Mouse (Mus musculus): ENCODE data around the gene Lmx1a. TPM values are rescaled to one million over a fixed set of nuclear protein-coding genes. Genes with fewer than 3 reads are reported as not detected.

Lmx1a gene
- polyA plus RNA-seq (2016; fragmentation: Nextera tagmentation; extraction: Ambion mirVana): 3.5 TPM in 2 replicates

DNA sequence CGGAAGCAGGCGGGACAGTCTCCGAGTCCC, at the start of gene Lmx1a:
Gene Lmx1a, plus strand, starts transcription at position 6 of the 30 bp plus-strand sequence.
- H3K36me3 ChIP-seq: no peaks in the 10 kb centered on the region
- ATAC-seq (ENCODE audit: insufficient number of reproducible peaks, low FRiP score): no peak

DNA sequence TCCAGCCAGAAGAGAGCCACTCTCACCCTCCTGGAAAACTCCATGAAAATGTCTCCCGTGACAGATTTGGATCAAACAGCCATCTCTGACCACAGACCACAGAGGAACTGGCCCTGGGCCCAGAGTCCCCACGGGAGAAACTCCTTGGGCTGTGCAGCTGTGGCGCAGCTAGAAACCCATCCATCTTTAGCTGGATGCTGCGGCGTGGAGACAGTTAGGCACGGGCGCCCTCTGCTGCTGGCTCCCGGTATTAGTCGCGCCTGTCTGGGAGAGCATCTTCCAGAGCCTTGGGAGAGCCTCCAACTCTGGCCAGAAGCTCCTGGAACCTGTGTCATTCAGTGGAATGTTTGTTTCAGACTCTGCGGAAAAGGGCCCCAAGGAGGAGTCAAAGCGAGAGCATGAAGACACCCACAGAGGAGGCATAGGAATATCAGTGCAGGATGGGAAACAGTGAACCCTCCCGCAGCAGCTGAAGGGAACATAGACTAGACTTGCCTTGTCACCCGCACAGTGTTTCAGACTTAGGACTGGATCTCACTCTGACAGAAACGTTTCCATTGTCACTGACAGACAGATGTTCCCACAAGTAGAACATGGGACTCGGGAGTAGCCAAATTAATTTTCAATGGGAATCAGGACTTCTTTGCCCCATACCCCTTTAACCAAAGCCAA, 44.0 kb upstream of the Lmx1a start:
- no peaks in the 10 kb centered on the region for H3K4me1 ChIP-seq (replicated peaks)
- H3K27me3 ChIP-seq (replicated peaks): peaks cover 24% of the 10 kb centered on the region
- H3K9ac ChIP-seq: no peak overlapping the region
- no peak overlapping the region for H3K4me3 ChIP-seq
- ATAC-seq (ENCODE audit: insufficient number of reproducible peaks, low FRiP score): peak; percentile 55; the same call in 1 of the 2 replicates
- H3K9me3 ChIP-seq (replicated peaks): no peaks in the 10 kb centered on the region
- H3K4me2 ChIP-seq: no peak overlapping the region
- no peaks in the 10 kb centered on the region for H3K36me3 ChIP-seq
- no peak overlapping the region for H3K27ac ChIP-seq (ENCODE audit: poor library complexity, severe bottlenecking)
- WGBS: 15% methylated on average over 16 of the region's 16 CpGs

More for the DNA sequence above, at the start of gene Lmx1a:
- Histone ChIP-seq H3K9ac (peak within 1 kb of the TSS; percentile 53), H3K9me3 (replicated peaks) (no peaks in the 10 kb centered on the region), H3K4me2 (peak within 1 kb of the TSS; percentile 90), H3K4me1 (replicated peaks) (peaks cover 26% of the 10 kb centered on the region), H3K4me3 (peak within 1 kb of the TSS; percentile 52), H3K27ac (ENCODE audit: poor library complexity, severe bottlenecking) (no peak within 1 kb of the TSS), H3K27me3 (replicated peaks) (peaks cover 79% of the 10 kb centered on the region)
- WGBS: 0% methylated on average over 3 of the region's 3 CpGs

DNA sequence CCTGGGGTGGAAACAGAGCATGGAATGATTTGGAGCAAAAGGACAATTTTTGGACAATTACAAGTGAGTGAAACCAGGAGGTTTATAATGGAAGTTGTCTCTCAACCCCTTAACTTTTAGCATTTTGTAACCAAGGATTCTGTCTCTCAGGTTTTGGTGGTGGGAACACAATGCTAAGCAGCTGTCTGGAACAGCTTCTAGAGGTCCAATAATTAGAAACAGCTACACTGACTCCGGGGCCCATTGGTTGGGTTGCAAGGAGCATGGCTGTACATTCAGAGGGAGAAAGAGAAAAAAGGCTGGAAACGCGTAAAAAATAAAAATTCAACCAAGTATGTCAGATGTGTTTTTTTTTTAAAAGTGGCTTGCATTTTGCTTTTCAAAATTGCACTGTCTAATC, 40.4 kb upstream of the Lmx1a start:
- H3K9me3 ChIP-seq (replicated peaks): no peaks in the 10 kb centered on the region
- no peaks in the 10 kb centered on the region for H3K36me3 ChIP-seq
- no peak overlapping the region for H3K4me3 ChIP-seq
- H3K9ac ChIP-seq: no peak overlapping the region
- 79% methylated on average over 3 of the region's 3 CpGs for WGBS
- H3K27me3 ChIP-seq (replicated peaks): peaks cover 16% of the 10 kb centered on the region
- ATAC-seq (ENCODE audit: insufficient number of reproducible peaks, low FRiP score): no peak
- no peak overlapping the region for H3K27ac ChIP-seq (ENCODE audit: poor library complexity, severe bottlenecking)
- H3K4me2 ChIP-seq: no peak overlapping the region
- no peaks in the 10 kb centered on the region for H3K4me1 ChIP-seq (replicated peaks)

DNA sequence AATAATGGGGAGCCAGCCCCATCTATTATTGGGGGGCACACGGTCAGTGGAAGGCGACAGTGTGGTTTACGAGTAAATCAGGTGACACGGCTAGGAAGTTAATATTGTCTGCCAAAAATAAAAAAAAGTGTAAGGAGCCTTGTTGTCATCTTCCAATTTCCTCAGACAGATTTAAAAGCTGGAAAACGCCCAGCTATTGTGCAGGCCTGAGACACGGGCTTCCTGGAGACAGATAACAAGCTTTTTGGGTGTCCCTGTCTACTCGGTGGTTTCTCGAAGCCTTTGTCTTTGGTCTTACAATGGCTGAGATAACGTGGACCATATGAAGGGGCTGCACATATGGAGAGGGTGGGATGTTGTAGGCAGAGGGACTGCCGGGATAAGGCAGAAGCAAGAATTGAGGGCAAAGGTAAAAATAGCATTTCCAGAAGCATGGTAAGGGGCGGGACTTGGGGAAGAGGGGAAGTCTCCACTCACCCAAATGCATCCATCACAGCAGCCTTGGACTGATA, 39.9 kb upstream of the Lmx1a start:
- no peaks in the 10 kb centered on the region for H3K4me1 ChIP-seq (replicated peaks)
- H3K27me3 ChIP-seq (replicated peaks): peaks cover 11% of the 10 kb centered on the region
- ATAC-seq (ENCODE audit: insufficient number of reproducible peaks, low FRiP score): no peak; the same call in 1 of the 2 replicates
- H3K4me2 ChIP-seq: no peak overlapping the region
- no peaks in the 10 kb centered on the region for H3K9me3 ChIP-seq (replicated peaks)
- no peak overlapping the region for H3K9ac ChIP-seq
- H3K4me3 ChIP-seq: no peak overlapping the region
- H3K27ac ChIP-seq (ENCODE audit: poor library complexity, severe bottlenecking): no peak overlapping the region
- 59% methylated on average over 11 of the region's 11 CpGs for WGBS
- H3K36me3 ChIP-seq: no peaks in the 10 kb centered on the region

DNA sequence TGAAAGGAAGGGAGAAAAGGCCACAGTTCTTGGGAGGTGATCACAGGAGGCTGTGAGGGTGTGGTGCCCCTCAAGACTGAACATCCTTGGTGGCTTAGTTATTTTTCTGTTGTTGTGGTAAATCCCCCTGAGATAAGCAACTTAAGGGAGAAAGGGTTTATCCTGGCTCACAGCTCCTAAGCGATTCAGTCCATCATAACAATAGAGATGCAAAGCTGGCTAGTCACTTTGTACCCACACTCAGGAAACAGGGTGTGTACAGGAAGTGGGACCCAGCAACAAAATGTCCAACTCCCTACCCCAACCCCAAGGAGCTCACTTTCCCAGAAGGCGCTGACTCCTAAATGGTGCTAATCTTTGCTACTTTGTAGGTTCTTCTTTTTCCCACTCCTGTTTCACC, 36.7 kb upstream of the Lmx1a start:
- H3K27ac ChIP-seq (ENCODE audit: poor library complexity, severe bottlenecking): no peak overlapping the region
- H3K9ac ChIP-seq: no peak overlapping the region
- WGBS: 60% methylated on average over 2 of the region's 2 CpGs
- H3K4me3 ChIP-seq: no peak overlapping the region
- H3K27me3 ChIP-seq (replicated peaks): peaks cover 16% of the 10 kb centered on the region
- ATAC-seq (ENCODE audit: insufficient number of reproducible peaks, low FRiP score): no peak
- no peaks in the 10 kb centered on the region for H3K9me3 ChIP-seq (replicated peaks)
- H3K4me1 ChIP-seq (replicated peaks): no peaks in the 10 kb centered on the region
- H3K36me3 ChIP-seq: no peaks in the 10 kb centered on the region
- no peak overlapping the region for H3K4me2 ChIP-seq

DNA sequence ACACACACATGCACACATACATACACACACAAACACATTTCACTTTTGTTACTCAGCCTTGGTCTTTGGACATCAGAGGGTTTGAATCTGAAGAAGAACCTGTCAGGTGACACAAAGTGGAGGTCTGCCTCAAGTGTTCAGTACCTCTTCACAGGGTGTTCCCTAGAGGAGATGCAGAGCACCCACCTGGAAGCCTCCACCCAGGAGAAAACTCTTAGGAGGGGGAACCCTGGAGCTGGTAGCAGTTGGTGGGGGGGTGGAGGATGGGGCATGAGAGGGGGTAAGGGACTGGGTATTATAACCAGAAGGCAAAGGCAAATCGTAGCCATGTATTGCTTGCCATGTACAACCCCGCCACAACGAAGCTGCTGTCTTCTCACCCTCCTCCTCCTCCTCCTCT, 30.0 kb upstream of the Lmx1a start:
- peaks cover 10% of the 10 kb centered on the region for H3K4me1 ChIP-seq (replicated peaks)
- no peak overlapping the region for H3K4me2 ChIP-seq
- no peak overlapping the region for H3K27ac ChIP-seq (ENCODE audit: poor library complexity, severe bottlenecking)
- no peak for ATAC-seq (ENCODE audit: insufficient number of reproducible peaks, low FRiP score)
- H3K9me3 ChIP-seq (replicated peaks): no peaks in the 10 kb centered on the region
- no peak overlapping the region for H3K4me3 ChIP-seq
- peaks cover 69% of the 10 kb centered on the region for H3K27me3 ChIP-seq (replicated peaks)
- 81% methylated on average over 3 of the region's 3 CpGs for WGBS
- no peaks in the 10 kb centered on the region for H3K36me3 ChIP-seq
- H3K9ac ChIP-seq: no peak overlapping the region

DNA sequence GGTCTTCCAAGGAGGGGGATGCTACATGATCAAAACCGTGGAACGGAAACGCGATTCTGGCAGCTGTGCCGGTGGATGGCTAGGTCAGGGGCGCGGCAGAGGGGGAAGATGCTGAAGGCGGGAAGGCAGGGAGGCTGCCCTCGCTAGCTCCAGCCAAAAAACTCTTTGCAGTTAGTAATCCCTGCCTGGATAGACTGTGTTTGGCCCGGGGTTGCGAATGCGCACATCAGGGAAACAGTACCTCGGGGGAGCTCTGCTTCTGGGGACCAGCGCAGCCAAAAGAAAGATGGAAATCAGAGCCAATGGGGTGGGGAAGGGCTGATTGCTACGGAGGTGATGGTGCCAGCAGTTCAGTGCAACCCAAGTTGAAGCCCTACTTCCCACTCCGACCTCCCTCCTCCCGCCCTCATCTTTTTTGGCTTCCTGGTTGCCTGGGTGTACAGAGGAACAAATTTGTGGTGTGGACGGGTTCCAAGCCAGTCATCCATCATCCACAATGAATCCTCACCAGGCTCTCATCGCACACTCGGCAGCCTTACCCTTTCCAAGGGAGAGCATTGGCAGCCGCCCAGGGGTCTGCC, 28.4 kb upstream of the Lmx1a start:
- Histone ChIP-seq H3K4me2 (peak overlapping the region; percentile 59), H3K27ac (ENCODE audit: poor library complexity, severe bottlenecking) (no peak overlapping the region), H3K27me3 (replicated peaks) (peaks cover 73% of the 10 kb centered on the region), H3K36me3 (no peaks in the 10 kb centered on the region), H3K9me3 (replicated peaks) (no peaks in the 10 kb centered on the region), H3K4me3 (peak overlapping the region; percentile 26), H3K4me1 (replicated peaks) (peaks cover 10% of the 10 kb centered on the region), H3K9ac (no peak overlapping the region)
- WGBS: 2% methylated on average over 21 of the region's 21 CpGs
- ATAC-seq (ENCODE audit: insufficient number of reproducible peaks, low FRiP score): peak; percentile 29; the same call in 1 of the 2 replicates

DNA sequence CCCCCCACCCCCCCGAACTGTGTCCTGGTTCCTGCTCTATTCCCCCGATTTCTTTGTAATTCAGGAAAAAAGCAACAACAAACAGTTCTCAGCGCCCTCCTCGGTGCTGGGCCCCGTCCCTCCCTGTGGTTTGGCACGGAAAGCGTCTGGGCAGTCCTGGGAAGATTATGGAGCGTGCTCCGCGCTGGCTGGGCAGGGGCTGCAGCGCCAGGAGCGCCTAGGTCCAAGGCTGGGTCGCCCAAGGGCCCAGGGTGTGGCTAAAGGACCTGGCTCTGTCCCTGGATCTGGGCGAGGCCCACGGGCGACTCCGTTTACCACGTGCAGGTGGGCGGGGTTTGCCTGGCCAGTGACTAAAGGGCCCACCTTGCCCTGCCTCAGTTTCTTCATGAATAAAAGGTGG, 27.9 kb upstream of the Lmx1a start:
- Histone ChIP-seq H3K4me2 (peak overlapping the region; percentile 59), H3K27ac (ENCODE audit: poor library complexity, severe bottlenecking) (no peak overlapping the region), H3K4me1 (replicated peaks) (peaks cover 10% of the 10 kb centered on the region), H3K36me3 (no peaks in the 10 kb centered on the region), H3K4me3 (peak overlapping the region; percentile 26), H3K9ac (no peak overlapping the region), H3K9me3 (replicated peaks) (no peaks in the 10 kb centered on the region), H3K27me3 (replicated peaks) (peaks cover 68% of the 10 kb centered on the region)
- peak; percentile 57 for ATAC-seq (ENCODE audit: insufficient number of reproducible peaks, low FRiP score)
- WGBS: 3% methylated on average over 19 of the region's 19 CpGs

DNA sequence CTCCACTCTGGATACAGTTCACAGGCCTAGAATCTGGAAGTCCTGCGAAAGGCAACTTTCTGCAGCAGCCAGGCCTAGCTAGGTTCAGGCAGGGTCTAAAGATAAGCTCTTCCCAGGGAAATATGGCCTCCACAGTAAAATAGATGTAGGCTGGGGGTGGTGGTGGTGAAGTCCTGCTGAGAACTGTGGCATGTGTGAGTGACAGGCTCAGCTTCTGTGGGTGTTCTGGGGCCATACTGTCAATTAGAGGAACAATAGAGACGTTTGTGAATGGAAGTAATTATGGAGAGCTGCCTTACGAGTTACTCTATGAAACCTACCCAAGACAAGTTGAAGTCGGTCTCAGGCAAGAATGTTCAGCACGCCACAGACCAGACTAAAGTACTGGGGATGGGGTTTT, 25.9 kb upstream of the Lmx1a start:
- ATAC-seq (ENCODE audit: insufficient number of reproducible peaks, low FRiP score): no peak
- Histone ChIP-seq H3K9ac (no peak overlapping the region), H3K4me3 (no peak overlapping the region), H3K9me3 (replicated peaks) (no peaks in the 10 kb centered on the region), H3K4me1 (replicated peaks) (peaks cover 10% of the 10 kb centered on the region), H3K27ac (ENCODE audit: poor library complexity, severe bottlenecking) (no peak overlapping the region), H3K4me2 (no peak overlapping the region), H3K27me3 (replicated peaks) (peaks cover 58% of the 10 kb centered on the region), H3K36me3 (no peaks in the 10 kb centered on the region)
- WGBS: 65% methylated on average over 5 of the region's 5 CpGs

DNA sequence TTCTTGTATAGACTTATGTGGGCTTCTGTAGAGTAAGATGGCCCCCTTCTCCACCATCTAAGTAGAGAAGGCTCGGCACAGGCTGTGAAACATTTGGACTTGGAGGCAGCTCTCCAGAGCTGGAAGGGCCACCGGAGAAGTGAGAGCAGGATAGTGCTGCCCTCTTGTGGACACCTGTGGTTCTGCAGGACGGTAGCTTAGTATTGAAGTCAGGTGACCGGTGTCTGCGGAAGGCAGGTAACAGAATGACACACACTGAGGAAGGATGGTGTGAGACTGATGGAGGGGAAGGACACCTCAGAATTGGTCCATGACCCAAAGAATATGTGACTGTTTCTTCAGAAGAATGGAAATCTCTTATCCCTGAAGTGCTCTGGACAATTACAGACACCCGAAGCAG, 19.2 kb upstream of the Lmx1a start:
- H3K27ac ChIP-seq (ENCODE audit: poor library complexity, severe bottlenecking): no peak overlapping the region
- no peak for ATAC-seq (ENCODE audit: insufficient number of reproducible peaks, low FRiP score)
- no peaks in the 10 kb centered on the region; the same call in 1 of the 2 replicates for H3K9me3 ChIP-seq (replicated peaks)
- no peak overlapping the region for H3K4me3 ChIP-seq
- H3K9ac ChIP-seq: no peak overlapping the region
- no peak overlapping the region for H3K4me2 ChIP-seq
- H3K27me3 ChIP-seq (replicated peaks): peaks cover 64% of the 10 kb centered on the region
- peaks cover 12% of the 10 kb centered on the region; the same call in 1 of the 2 replicates for H3K4me1 ChIP-seq (replicated peaks)
- H3K36me3 ChIP-seq: no peaks in the 10 kb centered on the region
- 28% methylated on average over 6 of the region's 6 CpGs for WGBS

DNA sequence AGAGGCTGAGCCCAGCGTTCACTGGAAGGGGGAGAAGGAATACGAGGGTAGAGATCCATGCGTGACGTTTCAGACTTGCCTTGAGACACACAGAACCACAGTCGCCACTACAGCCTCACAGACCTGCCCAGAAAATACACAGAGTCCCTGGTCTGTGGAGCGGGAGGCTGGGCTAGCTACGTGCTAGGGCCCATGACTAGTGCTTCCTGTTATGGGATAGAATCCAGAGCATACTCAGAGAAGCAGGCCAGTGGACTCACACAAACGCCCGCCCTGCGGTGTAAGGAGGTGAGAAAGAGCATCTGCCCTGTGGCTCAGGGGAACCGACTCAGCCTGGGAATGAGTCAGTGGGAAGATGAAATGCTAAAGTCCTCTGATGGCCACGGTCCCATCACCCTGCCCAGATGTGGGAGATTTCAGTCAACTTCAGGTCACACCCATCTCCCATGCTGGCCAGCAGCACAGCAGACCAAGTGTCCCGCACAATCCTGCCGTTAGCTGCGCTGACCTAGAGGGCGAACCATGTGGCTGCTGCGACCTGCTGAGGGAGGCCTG, 16.5 kb upstream of the Lmx1a start:
- Histone ChIP-seq H3K4me3 (no peak overlapping the region), H3K27ac (ENCODE audit: poor library complexity, severe bottlenecking) (no peak overlapping the region), H3K9ac (no peak overlapping the region), H3K36me3 (no peaks in the 10 kb centered on the region), H3K4me1 (replicated peaks) (peaks cover 12% of the 10 kb centered on the region; the same call in 1 of the 2 replicates), H3K27me3 (replicated peaks) (peaks cover 68% of the 10 kb centered on the region), H3K4me2 (peak overlapping the region; percentile 38), H3K9me3 (replicated peaks) (no peaks in the 10 kb centered on the region; the same call in 1 of the 2 replicates)
- WGBS: 13% methylated on average over 17 of the region's 17 CpGs
- ATAC-seq (ENCODE audit: insufficient number of reproducible peaks, low FRiP score): no peak

DNA sequence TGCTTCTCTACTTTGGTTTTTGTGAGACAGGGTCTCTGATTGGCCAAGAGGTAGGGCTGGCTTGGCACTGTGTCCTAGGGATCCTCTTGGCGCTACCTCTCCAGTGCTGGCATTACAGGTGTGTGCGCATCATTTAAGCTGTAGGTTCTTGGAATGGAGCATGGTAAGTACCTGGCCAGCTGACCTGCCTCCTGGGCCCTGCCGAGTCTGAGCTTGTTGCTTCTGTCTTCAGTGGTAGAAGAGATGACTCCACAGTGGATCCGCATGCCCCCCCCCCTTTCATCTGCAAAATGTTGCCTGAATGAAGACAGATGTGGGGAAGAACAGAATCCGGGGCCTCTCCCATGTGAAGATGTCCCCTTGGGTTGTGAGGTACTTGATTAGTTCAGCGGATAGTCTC, 10.0 kb upstream of the Lmx1a start:
- Histone ChIP-seq H3K4me1 (replicated peaks) (no peaks in the 10 kb centered on the region), H3K9me3 (replicated peaks) (no peaks in the 10 kb centered on the region), H3K4me3 (no peak overlapping the region), H3K36me3 (no peaks in the 10 kb centered on the region), H3K27ac (ENCODE audit: poor library complexity, severe bottlenecking) (no peak overlapping the region), H3K4me2 (no peak overlapping the region), H3K9ac (no peak overlapping the region), H3K27me3 (replicated peaks) (peaks cover 20% of the 10 kb centered on the region)
- 84% methylated on average over 6 of the region's 6 CpGs for WGBS
- ATAC-seq (ENCODE audit: insufficient number of reproducible peaks, low FRiP score): no peak
